Mouse (Mus musculus) hindbrain, embryonic 13.5 days (tissue): ENCODE results near the gene Ccr9. TPM values are rescaled to one million over a fixed set of nuclear protein-coding genes. Genes with fewer than 3 reads are reported as not detected.

Source experiments
- ATAC-seq: fragments of 200-750 bp; cut with Nextera tagmentation; 2 replicates; pipeline ENCODE4 v1.8.0; 2017; ENCODE audit warnings: moderate TSS enrichment; ENCODE audit not compliant: low FRiP score
- H3K27ac ChIP-seq: fragments of 300-500 bp; sonication (generic); 2 replicates; pipeline ENCODE4 v1.5.1; 2015; ENCODE audit warnings: inconsistent platforms, mild to moderate bottlenecking, moderate library complexity
- H3K27me3 ChIP-seq: fragments of 300-500 bp; sonication (generic); 2 replicates; pipeline ENCODE4 v1.6.1; 2015; ENCODE audit warnings: mild to moderate bottlenecking, inconsistent platforms
- H3K36me3 ChIP-seq: fragments of 300-500 bp; sonication (generic); 2 replicates; pipeline ENCODE4 v1.6.1; 2015; ENCODE audit warnings: mild to moderate bottlenecking, inconsistent platforms
- H3K4me1 ChIP-seq: fragments of 300-500 bp; sonication (generic); replicated peaks from 2 replicates; pipeline ENCODE4 v1.6.1; 2015; ENCODE audit warnings: inconsistent platforms
- H3K4me2 ChIP-seq: fragments of 300-500 bp; sonication (generic); 2 replicates; pipeline ENCODE4 v1.6.1; 2015; ENCODE audit warnings: inconsistent platforms, mild to moderate bottlenecking, moderate library complexity
- H3K4me3 ChIP-seq: fragments of 300-500 bp; sonication (generic); 2 replicates; pipeline ENCODE4 v1.5.1; 2015; ENCODE audit warnings: mild to moderate bottlenecking, inconsistent platforms
- H3K9ac ChIP-seq: fragments of 300-500 bp; sonication (generic); 2 replicates; pipeline ENCODE4 v1.6.1; 2015; ENCODE audit warnings: mild to moderate bottlenecking, inconsistent platforms
- H3K9me3 ChIP-seq: fragments of 300-500 bp; sonication (generic); 2 replicates; pipeline ENCODE4 v1.6.1; 2016; ENCODE audit warnings: inconsistent platforms
- WGBS: fragments of 180-500 bp; shearing (Covaris S2); methylation state at CpG from one replicate; pipeline ENCODE4 v1.1.7; 2015; 5-methylcytosine and 5-hydroxymethylcytosine counted together
- polyA plus RNA-seq: library from polyadenylated mRNA; unstranded; fragments of >200 nt; fragmentation: Nextera tagmentation; extraction: Ambion mirVana; gene quantifications from 2 replicates; pipeline ENCODE4 v1.2.1, GENCODE M21; 2015

Gene Ccr9
- 0.23 and 0.48 TPM in 2 replicates for polyA plus RNA-seq

- peaks cover 73% of the 10 kb centered on the region for H3K27me3 ChIP-seq
- ATAC-seq, result no peak
- peak within 1 kb of the TSS; percentile 68 for H3K9ac ChIP-seq
- peak within 1 kb of the TSS; percentile 44 for H3K4me3 ChIP-seq
- no peak within 1 kb of the TSS for H3K27ac ChIP-seq
- H3K4me2 ChIP-seq, result peak within 1 kb of the TSS; percentile 77
- no peaks in the 10 kb centered on the region for H3K36me3 ChIP-seq
- under 1% methylated on average over 73 of the region's 73 CpGs for WGBS
- H3K4me1 ChIP-seq, result peaks cover 12% of the 10 kb centered on the region
- no peaks in the 10 kb centered on the region for H3K9me3 ChIP-seq
These were observed at the start of gene Ccr9, which contains the start of gene Slc6a20a for GRCm38 (mm10) chr9:123678327-123679105. Gene Ccr9 (plus strand): TSS chr9:123678439. Gene Slc6a20a (minus strand): TSS chr9:123678885.

- H3K9me3 ChIP-seq, result no peaks in the 10 kb centered on the region
- ATAC-seq, result no peak
- H3K27ac ChIP-seq, result no peak overlapping the region
- H3K4me3 ChIP-seq, result no peak overlapping the region
- no peak overlapping the region for H3K9ac ChIP-seq
- 86% methylated on average over 3 of the region's 3 CpGs for WGBS
- H3K36me3 ChIP-seq, result no peaks in the 10 kb centered on the region
- no peak overlapping the region for H3K4me2 ChIP-seq
- no peaks in the 10 kb centered on the region for H3K27me3 ChIP-seq
- H3K4me1 ChIP-seq, result no peaks in the 10 kb centered on the region
These were observed 46.6 kb upstream of the Ccr9 start for GRCm38 (mm10) chr9:123631666-123632065.

DNA sequence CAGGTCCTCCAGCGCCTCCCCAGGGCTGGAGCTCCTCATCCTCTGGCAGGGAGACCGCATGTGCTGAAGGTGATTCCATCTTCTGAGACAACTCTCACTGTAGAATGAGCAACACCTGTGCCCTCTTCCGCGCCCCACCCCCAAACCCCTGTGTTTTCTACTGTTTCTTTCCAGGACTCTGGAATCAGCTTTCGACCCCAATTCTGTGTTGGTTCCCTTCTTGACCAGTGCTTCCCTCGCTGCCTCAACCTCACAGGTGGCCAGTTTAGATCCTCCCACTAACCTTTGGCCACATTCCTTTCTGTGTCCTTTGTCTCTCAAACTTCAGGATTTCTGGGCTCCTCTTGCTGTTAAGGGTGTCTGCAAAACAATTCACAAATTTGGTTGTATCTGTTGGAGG, 46.0 kb upstream of the Ccr9 start, which contains the start of gene Slc6a20b:
Gene Slc6a20b (minus strand): TSS at position 285 of the 400 bp plus-strand sequence.
- H3K27me3 ChIP-seq, result no peaks in the 10 kb centered on the region
- no peak for ATAC-seq
- no peak within 1 kb of the TSS for H3K9ac ChIP-seq
- no peaks in the 10 kb centered on the region for H3K4me1 ChIP-seq
- WGBS, result 88% methylated on average over 6 of the region's 6 CpGs
- H3K9me3 ChIP-seq, result no peaks in the 10 kb centered on the region
- H3K36me3 ChIP-seq, result no peaks in the 10 kb centered on the region
- no peak within 1 kb of the TSS for H3K4me3 ChIP-seq
- H3K4me2 ChIP-seq, result no peak within 1 kb of the TSS
- no peak within 1 kb of the TSS for H3K27ac ChIP-seq

DNA sequence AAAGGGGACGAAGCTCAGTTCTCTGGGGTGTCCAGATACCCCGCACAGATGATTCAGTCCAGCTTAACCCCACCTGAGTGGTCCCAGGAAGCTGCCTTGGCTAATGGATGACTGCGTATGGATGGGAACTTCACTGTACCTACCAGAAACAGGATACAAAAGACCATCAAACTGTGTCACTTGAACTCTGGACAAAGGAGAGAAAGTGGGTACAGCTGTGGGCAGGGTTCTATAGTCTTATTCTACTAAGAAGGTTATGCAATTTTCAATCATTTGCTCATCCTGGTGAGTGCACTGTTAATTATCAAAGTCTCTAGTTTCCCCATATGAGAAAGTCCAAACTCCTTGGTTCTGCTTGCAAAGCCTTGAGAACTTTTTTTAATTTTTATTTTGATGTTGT, 45.2 kb upstream of the Ccr9 start:
- no peak overlapping the region for H3K4me2 ChIP-seq
- ATAC-seq, result no peak
- no peaks in the 10 kb centered on the region for H3K36me3 ChIP-seq
- H3K9me3 ChIP-seq, result no peaks in the 10 kb centered on the region
- 94% methylated on average over 3 of the region's 3 CpGs for WGBS
- H3K4me3 ChIP-seq, result no peak overlapping the region
- no peaks in the 10 kb centered on the region for H3K4me1 ChIP-seq
- no peak overlapping the region for H3K27ac ChIP-seq
- H3K9ac ChIP-seq, result no peak overlapping the region
- H3K27me3 ChIP-seq, result no peaks in the 10 kb centered on the region

GRCm38 (mm10) chr9:123636771-123637170, 41.5 kb upstream of the Ccr9 start:
- H3K9me3 ChIP-seq, result no peaks in the 10 kb centered on the region
- H3K4me2 ChIP-seq, result no peak overlapping the region
- H3K4me1 ChIP-seq, result no peaks in the 10 kb centered on the region
- no peak overlapping the region for H3K4me3 ChIP-seq
- H3K9ac ChIP-seq, result no peak overlapping the region
- 69% methylated on average over 5 of the region's 5 CpGs for WGBS
- H3K27ac ChIP-seq, result no peak overlapping the region
- H3K36me3 ChIP-seq, result no peaks in the 10 kb centered on the region
- no peaks in the 10 kb centered on the region for H3K27me3 ChIP-seq
- ATAC-seq, result no peak

- H3K27ac ChIP-seq, result no peak overlapping the region
- no peak overlapping the region for H3K4me3 ChIP-seq
- no peaks in the 10 kb centered on the region for H3K4me1 ChIP-seq
- no peak overlapping the region for H3K9ac ChIP-seq
- no peaks in the 10 kb centered on the region for H3K9me3 ChIP-seq
- H3K4me2 ChIP-seq, result no peak overlapping the region
- ATAC-seq, result no peak
- no peaks in the 10 kb centered on the region for H3K27me3 ChIP-seq
- H3K36me3 ChIP-seq, result no peaks in the 10 kb centered on the region
These were observed 40.0 kb upstream of the Ccr9 start for GRCm38 (mm10) chr9:123638231-123638630.

- no peaks in the 10 kb centered on the region for H3K9me3 ChIP-seq
- H3K27me3 ChIP-seq, result no peaks in the 10 kb centered on the region
- H3K4me2 ChIP-seq, result no peak overlapping the region
- no peak overlapping the region for H3K27ac ChIP-seq
- 87% methylated on average over 1 of the region's 1 CpGs for WGBS
- no peak overlapping the region for H3K9ac ChIP-seq
- no peak for ATAC-seq
- H3K36me3 ChIP-seq, result no peaks in the 10 kb centered on the region
- H3K4me1 ChIP-seq, result no peaks in the 10 kb centered on the region
- no peak overlapping the region for H3K4me3 ChIP-seq
These were observed 39.6 kb upstream of the Ccr9 start for GRCm38 (mm10) chr9:123638668-123639089.

DNA sequence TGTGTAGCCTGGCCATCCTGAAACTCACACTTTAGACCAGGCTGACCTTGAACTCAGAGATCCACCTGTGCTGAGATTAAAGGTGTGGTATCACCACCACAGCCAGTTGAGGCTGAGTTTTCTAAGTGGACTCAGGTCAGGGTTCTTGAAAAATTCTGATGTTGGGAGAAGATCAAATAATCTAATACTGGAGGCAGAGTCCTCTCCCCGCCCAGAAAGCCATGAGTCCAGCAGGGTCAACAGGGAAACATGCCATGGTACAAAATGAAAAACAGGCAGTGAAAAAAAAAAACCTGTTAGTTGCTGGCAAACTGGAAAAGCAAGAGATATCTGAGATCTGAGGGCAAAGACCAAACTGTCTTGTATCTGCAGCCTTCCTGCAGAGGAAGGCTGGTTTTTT, 38.1 kb upstream of the Ccr9 start:
- Histone ChIP-seq H3K9me3 (no peaks in the 10 kb centered on the region), H3K4me1 (no peaks in the 10 kb centered on the region), H3K27ac (no peak overlapping the region), H3K4me2 (no peak overlapping the region), H3K36me3 (no peaks in the 10 kb centered on the region), H3K27me3 (no peaks in the 10 kb centered on the region), H3K9ac (no peak overlapping the region), H3K4me3 (no peak overlapping the region)
- 87% methylated on average over 1 of the region's 1 CpGs for WGBS
- ATAC-seq, result no peak

- H3K4me1 ChIP-seq, result no peaks in the 10 kb centered on the region
- no peak overlapping the region for H3K9ac ChIP-seq
- no peak overlapping the region for H3K4me3 ChIP-seq
- no peaks in the 10 kb centered on the region for H3K9me3 ChIP-seq
- H3K4me2 ChIP-seq, result no peak overlapping the region
- 96% methylated on average over 2 of the region's 2 CpGs for WGBS
- H3K27ac ChIP-seq, result no peak overlapping the region
- H3K36me3 ChIP-seq, result no peaks in the 10 kb centered on the region
- no peak for ATAC-seq
- no peaks in the 10 kb centered on the region for H3K27me3 ChIP-seq
These were observed 28.3 kb upstream of the Ccr9 start for GRCm38 (mm10) chr9:123649785-123650511.

DNA sequence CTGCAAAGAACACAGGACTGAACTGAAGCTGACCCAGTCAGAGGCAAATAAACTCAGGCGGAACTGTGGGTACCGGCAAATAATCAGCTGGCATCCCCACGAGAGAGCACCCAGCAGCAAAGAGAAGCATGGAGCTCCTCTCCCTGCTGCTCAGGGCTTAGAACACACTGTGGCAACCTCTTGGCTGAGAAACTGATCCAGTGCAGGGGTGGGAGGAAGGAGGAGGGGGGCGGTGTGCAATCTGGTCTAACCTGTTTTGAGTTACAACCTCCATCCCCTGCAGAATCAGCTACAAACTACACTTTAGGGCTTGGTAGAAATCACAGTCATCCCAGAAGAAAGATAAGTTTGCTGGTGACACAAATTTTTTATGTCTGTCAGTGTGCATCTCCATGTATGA, 26.9 kb upstream of the Ccr9 start:
- Histone ChIP-seq H3K27ac (no peak overlapping the region), H3K36me3 (no peaks in the 10 kb centered on the region), H3K27me3 (no peaks in the 10 kb centered on the region), H3K9ac (no peak overlapping the region), H3K4me2 (no peak overlapping the region), H3K4me3 (no peak overlapping the region), H3K4me1 (no peaks in the 10 kb centered on the region), H3K9me3 (no peaks in the 10 kb centered on the region)
- no peak for ATAC-seq
- 58% methylated on average over 4 of the region's 4 CpGs for WGBS

- Histone ChIP-seq H3K36me3 (no peaks in the 10 kb centered on the region), H3K9ac (no peak overlapping the region), H3K4me3 (no peak overlapping the region), H3K9me3 (no peaks in the 10 kb centered on the region), H3K27ac (no peak overlapping the region), H3K4me1 (no peaks in the 10 kb centered on the region), H3K27me3 (no peaks in the 10 kb centered on the region), H3K4me2 (no peak overlapping the region)
- WGBS, result 78% methylated on average over 3 of the region's 3 CpGs
- ATAC-seq, result no peak
These were observed 20.8 kb upstream of the Ccr9 start for GRCm38 (mm10) chr9:123657457-123657856.

- Histone ChIP-seq H3K4me3 (no peak overlapping the region), H3K4me2 (no peak overlapping the region), H3K36me3 (no peaks in the 10 kb centered on the region), H3K9me3 (no peaks in the 10 kb centered on the region), H3K27me3 (no peaks in the 10 kb centered on the region), H3K9ac (no peak overlapping the region), H3K27ac (no peak overlapping the region), H3K4me1 (no peaks in the 10 kb centered on the region)
- no peak for ATAC-seq
These were observed 19.3 kb upstream of the Ccr9 start for GRCm38 (mm10) chr9:123658981-123659380.
